In the genomic region with DNA sequence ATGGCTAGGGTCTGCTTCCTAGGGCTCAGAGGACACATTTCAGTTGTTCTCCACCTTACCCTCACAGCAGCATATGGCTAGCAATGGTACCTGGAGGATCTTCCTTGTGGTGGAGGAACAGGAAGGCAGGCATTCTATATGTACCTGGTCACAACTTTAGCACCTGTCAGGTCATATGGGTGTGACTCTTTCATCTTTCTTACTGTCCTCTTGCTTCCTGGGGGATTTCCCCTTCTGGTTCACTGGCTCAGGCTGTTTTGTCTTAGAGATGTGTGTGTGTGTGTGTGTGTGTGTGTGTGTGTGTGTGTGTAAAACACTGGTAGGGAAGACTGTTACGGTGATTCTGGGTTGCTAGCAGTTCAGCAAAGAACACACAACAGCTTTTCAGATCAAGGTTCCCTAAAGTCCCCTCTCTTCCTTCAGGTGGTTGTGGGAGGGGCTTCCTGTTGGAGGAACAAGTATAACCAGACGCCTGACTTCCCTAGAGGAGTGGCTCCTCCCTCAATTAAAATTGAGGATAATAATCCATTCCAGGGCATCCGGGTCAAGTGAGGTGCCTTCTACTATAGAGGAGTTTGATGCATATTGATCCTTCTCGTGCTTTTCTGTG, we compare ENCODE assay signal across 11 mouse cellular contexts. TPM values are rescaled to one million over a fixed set of nuclear protein-coding genes. Genes with fewer than 3 reads are reported as not detected.
DNase-seq lines count a peak whose midpoint lies in the region; ATAC-seq and TF ChIP-seq lines count a peak whose summit lies in the region.
"Had no signal": no experiment of that assay in that cellular context is flagged by ENCODE, and none has a peak within 500 bp of the region (broad histone marks: within the 10 kb centered on the region; RNA-seq: fewer than 3 reads in every experiment).

No protein-coding gene starts in this region.

- H3K27me3 ChIP-seq in embryonic facial prominence, embryonic 14.5 days (replicated peaks; ENCODE audit: control insufficient read depth, insufficient read depth, low read length), result 0 out of 2 replicates have a peak, but pooled peaks cover 5% of the 10 kb centered on the region
- peaks cover 23% of the 10 kb centered on the region for H3K27me3 ChIP-seq in embryonic facial prominence, embryonic 10.5 days (replicated peaks; ENCODE audit: low read depth, poor library complexity, severe bottlenecking)
- H3K27me3 ChIP-seq in liver, embryonic 15.5 days, result no peaks in the 10 kb centered on the region; the same call in 1 of the 2 replicates
- H3K27me3 ChIP-seq in stomach, postnatal 0 days (ENCODE audit: control insufficient read depth, insufficient read depth, low read length), result no peaks in the 10 kb centered on the region
- H3K27me3 ChIP-seq: heart, embryonic 13.5 days had no signal

- TF ChIP-seq EP300 in stomach, postnatal 0 days (optimal IDR thresholded peaks at IDR 0.05), result no peak

- 59% methylated on average over 4 of the region's 4 CpGs for WGBS in embryonic facial prominence, embryonic 14.5 days
- 64% methylated on average over 4 of the region's 4 CpGs for WGBS in embryonic facial prominence, embryonic 10.5 days
- 43% methylated on average over 4 of the region's 4 CpGs for WGBS in liver, embryonic 15.5 days (ENCODE audit: insufficient replicate concordance)
- 48% methylated on average over 4 of the region's 4 CpGs for WGBS in stomach, postnatal 0 days

- ATAC-seq in embryonic facial prominence, embryonic 14.5 days (ENCODE audit: low read depth), result 0 out of 2 replicates have a peak, but pooled peaks have one; percentile 28
- ATAC-seq in liver, embryonic 15.5 days (ENCODE audit: insufficient read depth), result no peak
- 0 out of 2 replicates have a peak, but pooled peaks have one; percentile 10 for ATAC-seq in stomach, postnatal 0 days (ENCODE audit: low FRiP score, low TSS enrichment)

- H3K9me3 ChIP-seq in embryonic facial prominence, embryonic 14.5 days (ENCODE audit: control insufficient read depth, low read length), result no peaks in the 10 kb centered on the region
- no peaks in the 10 kb centered on the region for H3K9me3 ChIP-seq in embryonic facial prominence, embryonic 10.5 days
- H3K9me3 ChIP-seq in liver, embryonic 15.5 days (replicated peaks), result no peaks in the 10 kb centered on the region
- H3K9me3 ChIP-seq in stomach, postnatal 0 days (ENCODE audit: control insufficient read depth, low read length), result no peaks in the 10 kb centered on the region
- H3K9me3 ChIP-seq: heart, embryonic 13.5 days; limb, embryonic 13.5 days had no signal

- 0 out of 2 replicates have a peak, but pooled peaks cover 2% of the 10 kb centered on the region for H3K4me1 ChIP-seq in embryonic facial prominence, embryonic 14.5 days (ENCODE audit: control insufficient read depth, insufficient read depth, low read length)
- peaks cover 19% of the 10 kb centered on the region for H3K4me1 ChIP-seq in embryonic facial prominence, embryonic 10.5 days
- peaks cover 14% of the 10 kb centered on the region for H3K4me1 ChIP-seq in liver, embryonic 15.5 days (replicated peaks)
- no peaks in the 10 kb centered on the region; the same call in 1 of the 2 replicates for H3K4me1 ChIP-seq in stomach, postnatal 0 days (replicated peaks; ENCODE audit: control insufficient read depth, insufficient read depth)

- no peak overlapping the region for H3K4me2 ChIP-seq in embryonic facial prominence, embryonic 14.5 days (ENCODE audit: low read depth, low read length)
- peak overlapping the region; percentile 80 for H3K4me2 ChIP-seq in liver, embryonic 15.5 days
- H3K4me2 ChIP-seq in stomach, postnatal 0 days (replicated peaks; ENCODE audit: low read depth), result peak overlapping the region; percentile 92
- H3K4me2 ChIP-seq: limb, embryonic 13.5 days had no signal

- no peak overlapping the region for H3K9ac ChIP-seq in embryonic facial prominence, embryonic 14.5 days (ENCODE audit: low read depth, low read length)
- H3K9ac ChIP-seq in liver, embryonic 15.5 days, result no peak overlapping the region
- H3K9ac ChIP-seq in stomach, postnatal 0 days (ENCODE audit: low read length), result 0 out of 2 replicates have a peak overlapping the region, but pooled peaks have one; percentile 14
- H3K9ac ChIP-seq: heart, embryonic 13.5 days; limb, embryonic 13.5 days had no signal

- no peaks in the 10 kb centered on the region for H3K36me3 ChIP-seq in embryonic facial prominence, embryonic 14.5 days (ENCODE audit: control insufficient read depth, insufficient read depth, low read length)
- no peaks in the 10 kb centered on the region for H3K36me3 ChIP-seq in embryonic facial prominence, embryonic 10.5 days (replicated peaks)
- H3K36me3 ChIP-seq in liver, embryonic 15.5 days (replicated peaks), result 0 out of 2 replicates have a peak, but pooled peaks cover 5% of the 10 kb centered on the region
- no peaks in the 10 kb centered on the region for H3K36me3 ChIP-seq in stomach, postnatal 0 days (ENCODE audit: control insufficient read depth, insufficient read depth, low read length)
- H3K36me3 ChIP-seq: heart, embryonic 13.5 days; limb, embryonic 13.5 days had no signal

- DNase-seq in embryonic facial prominence, embryonic 14.5 days (ENCODE audit: low spot score), result no peak
- no peak for DNase-seq in embryonic facial prominence, embryonic 10.5 days (ENCODE audit: low spot score)
- peak; percentile 60 for DNase-seq in urinary bladder, postnatal 14 days (ENCODE audit: low spot score)
- DNase-seq in urinary bladder, postnatal 36 days (ENCODE audit: low spot score in 2 of 2), result no peak
- peak; percentile 57 for DNase-seq in stomach, postnatal 0 days (ENCODE audit: low spot score)
- DNase-seq in kidney, adult 8-10 months, result no peak
- no peak for DNase-seq in right cerebral cortex, postnatal 36 days (ENCODE audit: low spot score in 2 of 2)
- DNase-seq: cerebellum, postnatal 36 days had no signal

- TF ChIP-seq CTCF in stomach, postnatal 0 days (IDR thresholded peaks at IDR 0.05; ENCODE audit: low read depth), result no peak

- H3K4me3 ChIP-seq in embryonic facial prominence, embryonic 14.5 days (ENCODE audit: low read depth, low read length), result no peak overlapping the region
- no peak overlapping the region for H3K4me3 ChIP-seq in embryonic facial prominence, embryonic 10.5 days
- no peak overlapping the region for H3K4me3 ChIP-seq in liver, embryonic 15.5 days (replicated peaks)
- no peak overlapping the region for H3K4me3 ChIP-seq in stomach, postnatal 0 days (ENCODE audit: low read depth, low read length)
- H3K4me3 ChIP-seq: limb, embryonic 13.5 days had no signal

- no peak overlapping the region for H3K27ac ChIP-seq in embryonic facial prominence, embryonic 14.5 days (replicated peaks; ENCODE audit: low read depth, low read length)
- no peak overlapping the region for H3K27ac ChIP-seq in embryonic facial prominence, embryonic 10.5 days (replicated peaks)
- H3K27ac ChIP-seq in liver, embryonic 15.5 days (replicated peaks), result peak overlapping the region; percentile 66
- H3K27ac ChIP-seq in stomach, postnatal 0 days (replicated peaks), result peak overlapping the region; percentile 88
- H3K27ac ChIP-seq: heart, embryonic 13.5 days; limb, embryonic 13.5 days had no signal

RNA-seq across cellular contexts. Expression of gene Dennd2d, which starts 1.7 kb away (rescaled TPM):
- polyA plus RNA-seq in embryonic facial prominence, embryonic 14.5 days (2014; fragmentation: Nextera tagmentation; extraction: Ambion mirVana), result 3.5 and 5.8 TPM in 2 replicates
- 1.1 and 1.3 TPM in 2 replicates for polyA plus RNA-seq in embryonic facial prominence, embryonic 10.5 days (2016; fragmentation: Nextera tagmentation; extraction: Ambion mirVana)
- polyA plus RNA-seq in liver, embryonic 15.5 days (2015; fragmentation: Nextera tagmentation; extraction: Ambion mirVana), result 3.8 and 4.3 TPM in 2 replicates
- polyA plus RNA-seq in stomach, postnatal 0 days (2015; fragmentation: Nextera tagmentation; extraction: Ambion mirVana), result 27.7 and 31.4 TPM in 2 replicates

Comparison
In these comparisons a context has a peak if more than half of its experiments do, and no peak if none do; other contexts are left out.
1. DNase-seq: peak in urinary bladder, postnatal 14 days (single experiment) and stomach, postnatal 0 days (single experiment); none in embryonic facial prominence, embryonic 14.5 days (single experiment), embryonic facial prominence, embryonic 10.5 days (single experiment), urinary bladder, postnatal 36 days (0 of 2), kidney, adult 8-10 months (0 of 2) and right cerebral cortex, postnatal 36 days (0 of 2).
2. H3K27ac ChIP-seq: peak in liver, embryonic 15.5 days (single experiment) and stomach, postnatal 0 days (single experiment); none in embryonic facial prominence, embryonic 14.5 days (single experiment) and embryonic facial prominence, embryonic 10.5 days (single experiment).